ENCODE assay signal across 19 mouse cellular contexts in genomic region chr5:8885837-8886236, GRCm38 (mm10). TPM values are rescaled to one million over a fixed set of nuclear protein-coding genes. Genes with fewer than 3 reads are reported as not detected.
DNase-seq lines count a peak whose midpoint lies in the region; ATAC-seq and TF ChIP-seq lines count a peak whose summit lies in the region.
"Had no signal": no experiment of that assay in that cellular context is flagged by ENCODE, and none has a peak within 500 bp of the region (broad histone marks: within the 10 kb centered on the region; RNA-seq: fewer than 3 reads in every experiment).

No protein-coding gene starts in this region.

- DNase-seq in liver, adult 2 months (ENCODE audit: extremely low read depth, low read depth, low spot score) = peak; percentile 90
- DNase-seq in liver, postnatal 0 days = no peak
- DNase-seq: adrenal gland, adult 2 months; adrenal gland, adult 8-10 months; adrenal gland, postnatal 10 days; adrenal gland, postnatal 14 days; adrenal gland, postnatal 25 days; adrenal gland, postnatal 36 days; B cell, adult 2 months; cerebellum, adult 11 months; cerebellum, adult 11-12 months; cerebellum, adult 18-20 months; cerebellum, adult 2 months had no signal

- no peak overlapping the region for H3K4me2 ChIP-seq in liver, postnatal 0 days (ENCODE audit: low read depth, low read length)

- no peak for TF ChIP-seq CTCF in liver, adult 2 months (IDR thresholded peaks at IDR 0.05; ENCODE audit: low read depth, low read length)
- no peak for TF ChIP-seq CTCF in liver, postnatal 0 days (IDR thresholded peaks at IDR 0.05; ENCODE audit: low read depth)

- H3K27ac ChIP-seq in liver, adult 2 months (replicated peaks; ENCODE audit: insufficient read depth, low read depth, low read length) = peak overlapping the region; percentile 47
- no peak overlapping the region for H3K27ac ChIP-seq in liver, postnatal 0 days (ENCODE audit: low read depth)

- H3K79me2 ChIP-seq in liver, adult 2 months (ENCODE audit: control insufficient read depth, insufficient read depth, low read length) = no peaks in the 10 kb centered on the region

- no peak for TF ChIP-seq POLR2A in liver, adult 2 months (IDR thresholded peaks at IDR 0.05; ENCODE audit: extremely low read depth, insufficient read depth, low read length)

- H3K36me3 ChIP-seq in liver, adult 2 months (ENCODE audit: control insufficient read depth, insufficient read depth, low read length) = no peaks in the 10 kb centered on the region
- no peaks in the 10 kb centered on the region for H3K36me3 ChIP-seq in liver, postnatal 0 days (replicated peaks; ENCODE audit: insufficient read depth, low read length)
- H3K36me3 ChIP-seq: G1E had no signal

- TF ChIP-seq EP300 in liver, postnatal 0 days (IDR thresholded peaks at IDR 0.05; ENCODE audit: low read depth) = no peak

- H3K9me3 ChIP-seq in liver, postnatal 0 days (ENCODE audit: low read length) = no peaks in the 10 kb centered on the region; the same call in 1 of the 2 replicates
- H3K9me3 ChIP-seq: G1E had no signal

- WGBS in liver, adult 2 months = 26% methylated on average over 2 of the region's 2 CpGs
- 68% methylated on average over 2 of the region's 2 CpGs for WGBS in liver, postnatal 0 days (ENCODE audit: insufficient replicate concordance)

- no peak for ATAC-seq in liver, postnatal 0 days
- ATAC-seq: activated CD4-positive, CD25-positive, alpha-beta regulatory T cell, adult 4 months; CD4-positive, CD25-positive, alpha-beta regulatory T cell, adult 4 months; Patski had no signal

- no peak overlapping the region for H3K9ac ChIP-seq in liver, adult 2 months (ENCODE audit: low read depth, low read length)
- H3K9ac ChIP-seq in liver, postnatal 0 days (replicated peaks) = no peak overlapping the region

- peaks cover 2% of the 10 kb centered on the region; the same call in 1 of the 2 replicates for H3K4me1 ChIP-seq in liver, adult 2 months (ENCODE audit: control insufficient read depth, insufficient read depth, low read length)
- no peaks in the 10 kb centered on the region for H3K4me1 ChIP-seq in liver, postnatal 0 days (ENCODE audit: insufficient read depth)

- H3K27me3 ChIP-seq in liver, adult 2 months (ENCODE audit: control insufficient read depth, insufficient read depth, low read length) = no peaks in the 10 kb centered on the region
- no peaks in the 10 kb centered on the region for H3K27me3 ChIP-seq in liver, postnatal 0 days (ENCODE audit: insufficient read depth, low read length)
- H3K27me3 ChIP-seq: CH12.LX, Patski had no signal

- no peak overlapping the region for H3K4me3 ChIP-seq in liver, adult 2 months (ENCODE audit: insufficient read depth, low read depth, low read length)
- no peak overlapping the region for H3K4me3 ChIP-seq in liver, postnatal 0 days (ENCODE audit: low read depth, low read length)

RNA-seq across cellular contexts. Expression of gene Abcb4, which starts 7.7 kb away (rescaled TPM):
- total RNA-seq in liver, adult 2 months (2014; rRNA removed) = 164 and 202 TPM in 2 replicates
- polyA plus RNA-seq in liver, adult 2 months (2012; rRNA removed) = 66.9 and 77.2 TPM in 2 replicates
- 64.7 and 75.6 TPM in 2 replicates for polyA plus RNA-seq in liver, postnatal 0 days (2015; fragmentation: Nextera tagmentation; extraction: Ambion mirVana)
- total RNA-seq: ES-E14 had no signal
- polyA plus RNA-seq: G1E had no signal
